Mouse (Mus musculus): ENCODE data around the gene Zfp868. TPM values are rescaled to one million over a fixed set of nuclear protein-coding genes. Genes with fewer than 3 reads are reported as not detected.
"Not testable (repeated sequence)": the region's sequence is repeated elsewhere in the genome, so short reads cannot be mapped to it uniquely, and the experiment has no call there.

Zfp868 gene
- 23.4 and 24.5 TPM in 2 replicates for polyA plus RNA-seq (2014; fragmentation: Nextera tagmentation; extraction: Ambion mirVana)

GRCm38 (mm10) chr8:69625095-69625789 is at the start of gene Zfp868:
TSS of gene Zfp868 (minus strand) at chr8:69625548.
- WGBS = under 1% methylated on average over 40 of the region's 41 CpGs
- TF ChIP-seq CTCF (IDR thresholded peaks at IDR 0.05; ENCODE audit: low read depth) = peak; percentile 61
- Histone ChIP-seq H3K36me3 (ENCODE audit: insufficient read depth) (no peaks in the 10 kb centered on the region; the same call in 1 of the 2 replicates), H3K9ac (peak within 1 kb of the TSS; percentile 86), H3K4me2 (peak within 1 kb of the TSS; percentile 67), H3K4me3 (ENCODE audit: low read depth, low read length) (peak within 1 kb of the TSS; percentile 63), H3K4me1 (ENCODE audit: insufficient read depth) (peaks cover 5% of the 10 kb centered on the region; the same call in 1 of the 2 replicates), H3K27me3 (ENCODE audit: insufficient read depth, low read length) (no peaks in the 10 kb centered on the region), H3K27ac (ENCODE audit: low read depth) (peak within 1 kb of the TSS; percentile 97), H3K9me3 (ENCODE audit: low read depth, low read length) (no peaks in the 10 kb centered on the region)
- ATAC-seq (ENCODE audit: insufficient read depth) = peak; percentile 100
- peak; percentile 99 for DNase-seq

- not testable (repeated sequence) for DNase-seq, H3K4me2 ChIP-seq
- WGBS = 80% methylated on average over 2 of the region's 2 CpGs
These were observed 39.7 kb upstream of the Zfp868 start for GRCm38 (mm10) chr8:69665051-69665450.

GRCm38 (mm10) chr8:69661294-69661693 is 35.9 kb upstream of the Zfp868 start:
- Histone ChIP-seq H3K9me3 (ENCODE audit: low read depth, low read length) (peaks cover 7% of the 10 kb centered on the region; the same call in 1 of the 2 replicates), H3K4me1 (ENCODE audit: insufficient read depth) (no peaks in the 10 kb centered on the region), H3K36me3 (ENCODE audit: insufficient read depth) (0 out of 2 replicates have a peak, but pooled peaks cover 6% of the 10 kb centered on the region), H3K4me2 (no peak overlapping the region), H3K27ac (ENCODE audit: low read depth) (no peak overlapping the region), H3K9ac (no peak overlapping the region), H3K27me3 (ENCODE audit: insufficient read depth, low read length) (no peaks in the 10 kb centered on the region), H3K4me3 (ENCODE audit: low read depth, low read length) (no peak overlapping the region)
- no peak for DNase-seq
- no peak for ATAC-seq (ENCODE audit: insufficient read depth)
- no peak for TF ChIP-seq CTCF (IDR thresholded peaks at IDR 0.05; ENCODE audit: low read depth)

More at GRCm38 (mm10) chr8:69665051-69665450, 39.7 kb upstream of the Zfp868 start:
- ATAC-seq (ENCODE audit: insufficient read depth); H3K9ac ChIP-seq; H3K4me1 ChIP-seq (ENCODE audit: insufficient read depth); H3K36me3 ChIP-seq (ENCODE audit: insufficient read depth); H3K27ac ChIP-seq (ENCODE audit: low read depth); H3K4me3 ChIP-seq (ENCODE audit: low read depth, low read length); H3K27me3 ChIP-seq (ENCODE audit: insufficient read depth, low read length); H3K9me3 ChIP-seq (ENCODE audit: low read depth, low read length): not testable (repeated sequence)

GRCm38 (mm10) chr8:69654358-69654981 is 29.1 kb upstream of the Zfp868 start, which contains the start of gene Zfp964:
TSS of gene Zfp964 (plus strand) at chr8:69654479.
- H3K27ac ChIP-seq (ENCODE audit: low read depth) = peak within 1 kb of the TSS; percentile 82
- no peaks in the 10 kb centered on the region for H3K36me3 ChIP-seq (ENCODE audit: insufficient read depth)
- peaks cover under 1% of the 10 kb centered on the region; the same call in 1 of the 2 replicates for H3K9me3 ChIP-seq (ENCODE audit: low read depth, low read length)
- peak within 1 kb of the TSS; percentile 93 for H3K4me2 ChIP-seq
- DNase-seq (peak; percentile 97), ATAC-seq (ENCODE audit: insufficient read depth) (peak; percentile 100)
- no peaks in the 10 kb centered on the region for H3K27me3 ChIP-seq (ENCODE audit: insufficient read depth, low read length)
- peak within 1 kb of the TSS; percentile 62 for H3K9ac ChIP-seq
- peak within 1 kb of the TSS; percentile 50 for H3K4me3 ChIP-seq (ENCODE audit: low read depth, low read length)
- H3K4me1 ChIP-seq (ENCODE audit: insufficient read depth) = no peaks in the 10 kb centered on the region
- no peak for TF ChIP-seq CTCF (IDR thresholded peaks at IDR 0.05; ENCODE audit: low read depth)
- under 1% methylated on average over 52 of the region's 55 CpGs for WGBS

DNA sequence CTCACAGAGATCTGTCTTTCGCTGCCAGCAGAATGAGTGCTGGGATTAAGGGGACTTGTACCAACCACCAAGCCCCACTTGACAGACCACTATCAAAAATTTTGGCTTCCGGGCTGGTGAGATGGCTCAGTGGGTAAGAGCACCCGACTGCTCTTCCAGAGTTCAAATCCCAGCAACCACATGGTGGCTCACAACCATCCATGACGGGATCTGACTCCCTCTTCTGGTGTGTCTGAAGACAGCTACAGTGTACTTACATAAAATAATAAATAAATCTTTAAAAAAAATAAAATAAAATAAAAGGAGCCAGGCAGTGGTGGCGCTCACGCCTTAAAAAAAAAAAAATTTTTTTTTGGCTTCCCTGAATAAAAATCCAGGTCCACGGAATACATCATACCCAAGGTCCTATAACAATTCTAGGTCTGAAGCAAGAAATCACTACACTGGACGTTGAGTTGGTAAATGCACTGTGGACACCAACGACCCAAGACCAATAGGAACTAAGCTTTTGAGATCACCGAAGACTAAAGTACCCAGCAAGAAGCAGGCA is 28.5 kb upstream of the Zfp868 start:
- Histone ChIP-seq H3K27ac (ENCODE audit: low read depth) (no peak overlapping the region), H3K27me3 (ENCODE audit: insufficient read depth, low read length) (no peaks in the 10 kb centered on the region), H3K36me3 (ENCODE audit: insufficient read depth) (no peaks in the 10 kb centered on the region), H3K9me3 (ENCODE audit: low read depth, low read length) (no peaks in the 10 kb centered on the region), H3K4me2 (peak overlapping the region; percentile 93), H3K4me1 (ENCODE audit: insufficient read depth) (no peaks in the 10 kb centered on the region), H3K9ac (no peak overlapping the region), H3K4me3 (ENCODE audit: low read depth, low read length) (peak overlapping the region; percentile 50; the same call in 1 of the 2 replicates)
- no peak for DNase-seq
- TF ChIP-seq CTCF (IDR thresholded peaks at IDR 0.05; ENCODE audit: low read depth) = no peak
- WGBS = 45% methylated on average over 10 of the region's 10 CpGs
- ATAC-seq (ENCODE audit: insufficient read depth) = no peak

- no peaks in the 10 kb centered on the region for H3K27me3 ChIP-seq (ENCODE audit: insufficient read depth, low read length)
These were observed 7.3 kb downstream of the Zfp868 start for GRCm38 (mm10) chr8:69618078-69618477.

GRCm38 (mm10) chr8:69614687-69615086 is 10.7 kb downstream of the Zfp868 start:
- DNase-seq (peak; percentile 6), ATAC-seq (ENCODE audit: insufficient read depth) (no peak)
- peak; percentile 45; the same call in 1 of the 2 replicates for TF ChIP-seq CTCF (IDR thresholded peaks at IDR 0.05; ENCODE audit: low read depth)
- Histone ChIP-seq H3K9me3 (ENCODE audit: low read depth, low read length) (no peaks in the 10 kb centered on the region), H3K27ac (ENCODE audit: low read depth) (no peak overlapping the region), H3K4me1 (ENCODE audit: insufficient read depth) (no peaks in the 10 kb centered on the region), H3K4me2 (no peak overlapping the region), H3K36me3 (ENCODE audit: insufficient read depth) (peaks cover 60% of the 10 kb centered on the region), H3K9ac (no peak overlapping the region), H3K4me3 (ENCODE audit: low read depth, low read length) (no peak overlapping the region), H3K27me3 (ENCODE audit: insufficient read depth, low read length) (no peaks in the 10 kb centered on the region)
- WGBS = 60% methylated on average over 2 of the region's 2 CpGs

More at GRCm38 (mm10) chr8:69618078-69618477, 7.3 kb downstream of the Zfp868 start:
- Histone ChIP-seq H3K4me3 (ENCODE audit: low read depth, low read length) (no peak overlapping the region), H3K9ac (no peak overlapping the region), H3K27ac (ENCODE audit: low read depth) (no peak overlapping the region), H3K9me3 (ENCODE audit: low read depth, low read length) (no peaks in the 10 kb centered on the region), H3K4me2 (no peak overlapping the region), H3K4me1 (ENCODE audit: insufficient read depth) (no peaks in the 10 kb centered on the region), H3K36me3 (ENCODE audit: insufficient read depth) (peaks cover 32% of the 10 kb centered on the region)
- DNase-seq = no peak
- WGBS = 82% methylated on average over 1 of the region's 1 CpGs
- no peak for TF ChIP-seq CTCF (IDR thresholded peaks at IDR 0.05; ENCODE audit: low read depth)
- ATAC-seq (ENCODE audit: insufficient read depth) = no peak; the same call in 1 of the 2 replicates

DNA sequence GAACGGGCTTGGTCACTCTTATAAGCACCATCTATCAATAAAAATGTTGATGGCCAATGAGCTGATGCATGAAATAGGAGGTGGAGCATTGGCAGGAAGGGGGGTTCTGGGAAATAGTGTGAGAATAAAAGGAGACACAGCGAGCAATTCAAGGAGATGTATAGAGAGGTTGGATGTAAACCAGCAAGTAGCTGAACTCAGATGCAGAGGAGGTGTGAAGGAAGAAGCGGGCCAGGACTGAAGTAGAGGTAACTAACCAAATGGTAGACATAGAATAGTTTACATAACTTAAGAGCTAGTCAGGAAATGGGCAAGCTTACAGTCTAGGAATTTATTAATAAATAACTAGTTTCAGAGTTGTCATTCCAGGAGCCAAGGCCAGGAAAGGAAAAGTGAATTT is 27.8 kb downstream of the Zfp868 start:
- 86% methylated on average over 2 of the region's 3 CpGs for WGBS

More for the DNA sequence above, 27.8 kb downstream of the Zfp868 start:
- not testable (repeated sequence) for DNase-seq; ATAC-seq (ENCODE audit: insufficient read depth); H3K27me3 ChIP-seq (ENCODE audit: insufficient read depth, low read length); H3K9ac ChIP-seq; H3K36me3 ChIP-seq (ENCODE audit: insufficient read depth); H3K4me1 ChIP-seq (ENCODE audit: insufficient read depth); H3K4me3 ChIP-seq (ENCODE audit: low read depth, low read length); H3K27ac ChIP-seq (ENCODE audit: low read depth); H3K9me3 ChIP-seq (ENCODE audit: low read depth, low read length); H3K4me2 ChIP-seq

Measured in lung, embryonic 14.5 days (tissue).